Mouse (Mus musculus) liver, embryonic 14.5 days (tissue): ENCODE data around the gene Plaur.

Source experiments
- CTCF ChIP-seq: IDR thresholded peaks from 2 replicates; pipeline ENCODE4 v1.5.1; 2016; ENCODE audit warnings: antibody characterized with exemption, low read depth, control low read depth
- EP300 ChIP-seq: IDR thresholded peaks from 2 replicates; pipeline ENCODE4 v1.6.1; 2016; ENCODE audit warnings: antibody characterized with exemption, low read depth

DNA sequence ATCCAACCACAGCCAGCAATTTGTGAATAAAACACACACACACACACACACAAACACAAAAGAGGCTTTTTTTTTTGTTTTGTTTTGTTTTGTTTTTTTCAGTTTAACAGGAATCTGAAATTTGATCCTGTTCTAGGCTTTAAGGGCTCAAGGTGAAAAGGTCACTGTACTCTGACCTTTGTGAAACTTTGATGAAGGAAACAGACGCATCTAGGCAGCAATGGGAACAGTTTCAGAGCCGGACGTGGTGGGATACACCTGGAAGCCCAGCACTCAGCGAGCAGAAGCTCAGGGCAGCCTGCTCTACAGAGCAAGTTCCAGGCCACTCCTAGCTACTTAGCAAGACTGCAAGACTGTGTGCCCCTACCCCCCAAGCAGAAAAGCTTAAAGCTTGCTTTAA lies 42.6 kb downstream of the Plaur start:
- no peak for TF ChIP-seq CTCF
- no peak for TF ChIP-seq EP300
